Mouse (Mus musculus): Measurements from ENCODE around the gene Cdc42ep4.

The Cdc42ep4 gene

DNA sequence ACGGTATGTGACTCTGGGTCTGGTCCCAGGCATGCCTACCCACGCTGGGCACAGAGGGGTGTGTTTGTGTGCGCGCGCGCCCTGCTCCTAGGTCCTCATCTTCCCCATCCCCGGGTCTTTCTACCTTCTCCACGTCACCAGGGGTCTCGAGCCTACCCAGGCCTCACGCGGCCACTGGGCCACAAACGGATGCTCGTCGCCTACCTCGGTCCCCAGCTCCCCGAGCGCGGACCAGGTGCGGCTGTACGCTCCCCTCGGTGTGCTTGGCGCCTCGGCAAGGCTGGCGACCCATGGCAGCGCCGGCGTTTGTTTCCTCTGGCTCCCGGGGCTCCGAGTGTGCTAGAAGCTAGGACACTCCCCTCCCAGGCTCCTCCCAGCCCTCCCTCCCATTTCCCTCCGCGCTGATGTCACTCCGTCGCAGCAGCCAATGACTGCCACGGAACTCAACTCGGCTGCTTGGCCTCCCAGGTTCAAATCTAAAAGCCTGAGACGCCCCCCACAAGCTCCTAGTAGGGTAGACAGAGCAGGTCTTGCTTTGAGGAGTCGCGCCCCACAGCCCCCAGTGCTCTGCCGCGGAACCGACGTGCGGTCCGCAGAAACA lies at the start of gene Cdc42ep4:
Cdc42ep4 (minus strand) TSS at position 398 of the 601 bp plus-strand sequence.
- no peak for DNase-seq (ENCODE audit: extremely low spot score, low read depth, low spot score)

DNA sequence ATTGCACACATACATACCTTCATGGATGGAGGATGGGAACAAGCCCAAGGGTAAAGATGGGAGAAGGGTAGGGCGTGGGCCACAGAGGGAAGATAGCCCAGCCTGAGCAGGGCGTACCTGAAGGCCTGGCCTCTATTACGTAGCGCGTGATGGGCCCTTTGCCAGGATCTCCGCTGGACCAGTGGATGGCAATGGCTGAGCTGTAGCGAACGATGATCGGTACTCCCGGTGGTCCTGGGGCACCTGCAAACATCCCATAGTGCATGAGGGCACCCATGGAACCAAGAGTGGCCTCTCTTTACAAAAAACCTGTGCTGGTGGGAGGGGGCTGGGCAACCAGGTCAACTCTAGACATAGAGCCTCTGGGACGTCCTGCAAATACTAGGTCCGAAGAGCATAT lies 48.3 kb upstream of the Cdc42ep4 start:
- DNase-seq (ENCODE audit: extremely low spot score, low read depth, low spot score), result no peak

DNA sequence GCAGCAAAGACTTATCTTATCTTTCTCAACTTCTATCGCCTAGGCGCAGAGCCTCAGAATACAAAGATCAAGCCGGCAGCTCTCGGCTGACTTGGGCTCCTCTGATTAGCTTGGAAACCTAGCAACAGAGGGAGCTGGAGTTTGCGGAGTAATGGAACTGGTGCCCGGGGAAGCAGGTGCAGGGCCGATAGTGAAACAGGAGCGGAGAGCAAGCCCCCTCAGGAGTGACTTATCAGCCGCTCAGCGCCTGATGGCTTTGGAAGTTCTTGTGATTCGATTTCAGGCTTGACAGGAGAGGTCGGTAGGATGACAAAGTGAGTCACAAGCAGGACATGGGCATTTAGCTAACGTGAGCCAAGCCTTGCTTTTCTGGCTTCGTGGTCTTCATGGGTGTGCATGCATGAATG lies 47.4 kb upstream of the Cdc42ep4 start:
- DNase-seq (ENCODE audit: extremely low spot score, low read depth, low spot score), result no peak

DNA sequence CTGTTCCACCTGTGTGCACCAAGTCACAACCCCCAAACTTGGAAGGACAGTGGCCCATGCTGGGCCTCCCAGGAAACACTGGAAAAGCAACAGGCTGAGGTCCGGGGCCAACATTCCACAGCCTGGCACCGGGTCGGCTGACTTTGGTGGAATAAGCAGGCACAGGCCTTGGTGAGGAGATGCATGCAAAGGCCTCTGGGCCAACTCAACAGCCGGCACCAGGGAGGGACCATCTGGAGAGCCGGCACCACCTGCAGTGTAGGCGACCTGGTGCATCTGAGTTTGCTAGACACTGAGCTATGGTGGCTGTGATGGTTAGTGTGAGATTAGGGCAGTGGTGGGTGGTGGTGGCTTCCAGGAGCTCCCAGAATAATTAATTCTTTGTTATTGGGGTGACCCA lies 46.3 kb upstream of the Cdc42ep4 start:
- DNase-seq (ENCODE audit: extremely low spot score, low read depth, low spot score), result no peak

DNA sequence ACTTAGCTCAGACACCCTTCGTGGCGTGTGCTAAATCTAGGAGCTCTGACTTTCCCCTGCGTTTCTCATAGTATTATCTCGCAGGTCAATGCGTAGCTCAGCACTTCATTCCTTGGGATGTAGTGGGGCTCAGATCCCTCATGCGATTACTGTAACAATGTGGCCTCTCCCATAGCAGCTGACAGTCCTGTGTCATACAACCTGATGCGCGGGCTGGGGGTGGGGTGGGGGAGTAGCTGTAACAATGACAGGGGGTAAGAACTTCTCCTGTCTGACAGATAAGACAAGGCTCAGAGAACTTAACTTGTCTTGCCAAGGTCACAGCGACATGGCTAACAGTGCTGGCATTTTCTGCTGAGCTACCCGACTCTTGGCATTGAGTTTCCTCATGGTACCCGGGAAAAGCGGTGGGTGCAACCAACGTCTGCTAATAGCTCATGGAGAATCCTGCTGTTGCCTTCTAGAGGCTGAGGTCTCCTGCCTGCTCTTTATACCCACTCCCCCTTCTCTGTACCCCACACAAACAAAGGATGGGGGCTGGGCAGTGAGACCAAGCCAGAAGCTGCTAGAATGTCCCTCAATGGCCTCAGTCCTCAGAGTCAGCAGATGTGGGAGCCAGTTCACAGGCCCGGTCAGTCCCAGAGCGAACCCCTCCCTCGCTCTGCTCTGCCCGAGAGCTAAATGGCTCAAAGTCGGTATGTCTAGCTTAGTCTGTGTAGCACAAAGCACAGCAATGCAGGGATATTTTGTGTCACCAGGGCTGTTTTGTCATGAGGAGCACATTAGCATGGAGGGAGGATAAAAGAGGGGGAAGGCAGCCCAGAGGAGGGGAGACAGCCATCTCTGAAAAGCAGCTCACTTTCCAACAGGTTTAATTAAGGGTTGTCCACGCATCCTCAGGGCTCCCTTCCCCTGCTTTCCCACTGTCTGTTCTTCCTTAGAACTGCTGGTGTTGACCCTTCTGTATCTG lies 45.6 kb upstream of the Cdc42ep4 start:
- no peak for DNase-seq (ENCODE audit: extremely low spot score, low read depth, low spot score)

DNA sequence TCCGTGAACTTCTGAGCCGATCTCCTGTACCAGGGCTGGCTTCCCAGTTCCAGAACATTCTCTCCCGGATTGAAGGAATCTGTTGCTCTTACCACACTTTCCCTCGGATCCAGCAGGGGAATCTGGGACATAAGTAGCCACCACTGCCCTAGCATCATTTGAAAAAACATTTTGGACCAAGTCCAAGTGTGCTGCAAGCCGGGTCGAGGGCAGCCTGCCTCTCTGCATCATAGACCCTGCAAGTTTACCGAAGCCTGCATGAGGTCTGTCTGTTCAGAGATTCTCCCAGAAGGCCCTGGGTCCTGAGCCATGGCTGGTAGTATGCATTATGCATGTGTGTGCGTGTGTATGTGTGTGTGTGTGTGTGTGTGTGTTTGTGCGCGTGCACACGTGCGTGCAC lies 44.2 kb upstream of the Cdc42ep4 start:
- DNase-seq (ENCODE audit: extremely low spot score, low read depth, low spot score), result no peak

DNA sequence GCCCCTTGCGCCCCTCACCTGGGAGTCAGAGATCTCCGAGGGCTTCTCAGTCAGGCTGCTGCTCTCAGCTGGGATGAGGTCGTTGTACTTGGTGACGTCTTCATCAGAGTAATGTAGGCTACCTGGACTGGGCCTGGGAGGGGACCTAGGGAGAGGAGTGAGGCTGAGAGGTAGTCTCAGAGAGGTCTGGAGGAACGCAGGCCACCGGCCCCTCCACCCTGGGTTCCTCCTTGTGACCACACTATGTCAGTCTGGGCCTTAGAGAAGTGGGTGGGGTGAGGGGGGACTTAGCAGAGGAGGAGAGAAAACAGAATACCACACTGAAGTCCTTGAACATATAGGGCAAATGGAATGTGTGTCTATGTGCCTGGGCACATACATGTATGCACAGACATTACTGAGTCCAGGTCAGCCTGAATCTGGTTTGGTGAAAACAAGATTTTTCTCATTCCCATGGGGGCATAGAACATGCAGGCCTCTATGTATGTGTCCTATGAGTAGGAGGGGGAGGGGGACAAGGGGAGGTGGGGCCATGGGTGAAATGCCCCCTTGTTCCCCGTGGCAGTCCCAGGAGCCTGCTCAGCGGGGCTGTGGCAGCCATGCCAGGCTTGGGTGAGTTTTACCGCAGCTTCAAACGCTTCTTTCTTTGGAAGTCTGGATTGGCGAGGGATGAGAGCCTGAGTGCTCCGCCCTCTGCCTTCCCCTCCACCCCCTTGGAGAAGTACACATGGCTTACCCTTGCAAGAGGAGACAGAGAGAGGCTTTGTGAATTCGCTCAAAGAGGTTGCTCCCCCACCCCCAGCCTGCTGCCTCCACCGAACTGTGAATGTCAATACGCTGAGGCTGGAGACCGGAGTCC lies 39.9 kb upstream of the Cdc42ep4 start:
- no peak for DNase-seq (ENCODE audit: extremely low spot score, low read depth, low spot score)

DNA sequence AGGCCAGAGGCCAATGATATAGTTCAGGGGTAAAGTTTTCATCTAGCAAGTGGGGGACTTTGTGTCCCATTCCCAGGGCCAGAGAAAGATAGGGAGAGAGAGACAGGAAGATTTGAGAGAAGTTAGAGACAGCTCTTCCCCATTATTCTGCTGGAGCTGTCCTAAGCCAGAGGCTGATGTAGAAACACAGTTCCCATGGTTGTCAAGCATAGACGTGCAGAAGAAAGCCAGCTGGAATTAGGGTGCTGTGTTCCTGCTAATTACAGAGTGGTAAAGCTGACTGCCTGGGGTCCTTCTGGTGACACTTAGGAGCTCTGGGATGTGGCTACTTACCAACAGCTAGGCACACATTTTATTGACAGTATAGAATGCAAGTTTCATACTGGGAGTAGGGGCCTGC lies 37.4 kb upstream of the Cdc42ep4 start:
- DNase-seq (ENCODE audit: extremely low spot score, low read depth, low spot score), result no peak

DNA sequence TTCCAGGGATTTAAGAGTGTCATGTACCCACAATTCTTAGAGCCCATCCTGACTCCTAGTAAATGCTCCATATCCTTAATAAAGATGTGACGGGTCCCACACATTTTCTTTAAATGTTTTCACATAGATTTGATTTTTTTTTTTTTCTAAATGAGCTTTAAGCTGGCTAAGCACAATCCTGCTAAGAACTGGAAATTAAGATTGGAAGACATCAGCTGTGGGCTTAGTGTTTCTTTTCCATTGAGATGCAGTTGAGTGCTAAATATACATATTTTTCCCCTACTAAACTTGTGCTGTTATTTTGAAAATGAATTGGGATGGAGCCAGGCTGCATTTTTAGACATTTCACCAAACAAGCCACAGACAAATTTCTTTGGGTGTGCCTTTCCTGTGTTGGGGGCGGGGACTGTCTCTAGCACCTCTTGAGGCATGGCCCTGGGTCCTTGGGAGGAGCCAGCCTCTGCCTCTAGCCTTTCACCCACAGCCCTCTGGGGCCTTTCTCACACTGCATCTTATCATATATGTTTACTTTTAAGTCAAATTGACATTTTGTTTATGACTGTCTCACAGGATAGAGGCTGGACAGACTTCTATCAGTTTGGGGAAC lies 36.6 kb upstream of the Cdc42ep4 start:
- DNase-seq (ENCODE audit: extremely low spot score, low read depth, low spot score), result no peak

DNA sequence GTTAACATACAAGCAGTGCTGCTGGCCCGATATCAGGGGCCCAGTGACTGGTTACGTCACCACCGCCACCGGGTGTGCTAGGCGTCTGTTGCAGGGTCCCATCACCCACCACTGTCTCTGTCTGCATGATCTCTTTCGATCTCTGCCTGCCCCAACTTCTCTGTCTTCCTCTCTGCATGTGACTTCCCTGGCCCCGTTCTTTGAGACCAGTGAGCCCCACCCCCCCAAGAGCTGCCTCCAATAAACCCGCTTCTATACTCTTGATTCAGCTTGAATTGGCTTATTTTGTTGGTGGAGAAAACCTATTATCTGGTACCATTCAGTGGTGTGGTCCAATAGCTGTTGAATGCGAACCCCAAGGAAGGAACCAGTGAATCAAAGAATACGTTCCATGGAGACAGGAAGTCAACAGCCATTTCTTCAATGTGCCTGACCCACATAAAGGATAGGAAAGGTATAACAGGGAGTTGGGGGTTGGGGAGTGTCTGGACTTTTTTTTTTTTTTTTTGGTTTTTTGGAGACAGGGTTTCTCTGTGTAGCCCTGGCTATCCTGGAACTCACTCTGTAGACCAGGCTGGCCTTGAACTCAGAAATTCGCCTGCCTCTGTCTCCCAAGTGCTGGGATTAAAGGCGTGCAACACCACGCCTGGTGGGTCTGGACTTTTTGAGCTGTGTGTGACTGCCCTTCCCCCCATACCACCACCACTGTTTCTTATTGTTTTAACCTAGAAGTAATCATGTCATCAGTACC lies 35.9 kb upstream of the Cdc42ep4 start:
- DNase-seq (ENCODE audit: extremely low spot score, low read depth, low spot score), result no peak

DNA sequence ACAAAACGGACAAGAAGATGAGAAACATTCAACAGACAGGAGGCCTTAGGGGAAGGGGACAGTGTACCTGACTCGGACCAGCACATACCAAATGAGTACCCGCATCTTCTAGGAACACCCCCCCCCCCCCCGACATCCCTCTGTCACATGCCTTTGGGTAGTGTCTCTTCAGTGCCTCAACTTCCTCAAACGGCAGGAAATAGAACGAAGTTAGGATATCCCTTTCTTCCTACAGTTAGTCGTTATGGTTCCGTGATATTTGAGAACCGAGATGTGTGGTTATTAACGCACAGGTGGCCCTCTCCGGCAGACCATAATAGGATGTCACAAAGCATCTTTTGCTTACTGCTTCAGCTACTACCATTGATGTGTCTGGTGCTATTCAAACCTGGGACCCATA lies 35.3 kb upstream of the Cdc42ep4 start:
- no peak for DNase-seq (ENCODE audit: extremely low spot score, low read depth, low spot score)

DNA sequence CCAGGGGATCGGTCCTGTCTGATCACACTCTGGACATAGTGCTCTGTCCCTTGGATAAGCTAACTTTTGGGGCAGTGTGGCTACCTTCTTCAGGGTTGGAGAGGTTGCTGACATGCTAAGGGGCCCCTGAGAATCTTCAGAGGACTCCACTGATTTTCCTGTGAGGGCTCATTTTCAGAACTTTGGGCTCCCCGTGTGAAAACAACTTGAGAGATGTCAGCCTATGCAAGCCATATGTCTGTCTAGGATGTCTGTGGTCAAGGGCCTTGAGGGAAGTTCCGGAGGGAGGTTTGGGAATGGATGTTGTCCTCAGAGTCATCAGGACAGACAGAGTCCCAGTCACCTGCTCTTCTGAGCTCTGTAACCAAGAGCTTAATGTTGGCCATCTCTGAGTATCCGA lies 34.7 kb upstream of the Cdc42ep4 start:
- no peak for DNase-seq (ENCODE audit: extremely low spot score, low read depth, low spot score)

DNA sequence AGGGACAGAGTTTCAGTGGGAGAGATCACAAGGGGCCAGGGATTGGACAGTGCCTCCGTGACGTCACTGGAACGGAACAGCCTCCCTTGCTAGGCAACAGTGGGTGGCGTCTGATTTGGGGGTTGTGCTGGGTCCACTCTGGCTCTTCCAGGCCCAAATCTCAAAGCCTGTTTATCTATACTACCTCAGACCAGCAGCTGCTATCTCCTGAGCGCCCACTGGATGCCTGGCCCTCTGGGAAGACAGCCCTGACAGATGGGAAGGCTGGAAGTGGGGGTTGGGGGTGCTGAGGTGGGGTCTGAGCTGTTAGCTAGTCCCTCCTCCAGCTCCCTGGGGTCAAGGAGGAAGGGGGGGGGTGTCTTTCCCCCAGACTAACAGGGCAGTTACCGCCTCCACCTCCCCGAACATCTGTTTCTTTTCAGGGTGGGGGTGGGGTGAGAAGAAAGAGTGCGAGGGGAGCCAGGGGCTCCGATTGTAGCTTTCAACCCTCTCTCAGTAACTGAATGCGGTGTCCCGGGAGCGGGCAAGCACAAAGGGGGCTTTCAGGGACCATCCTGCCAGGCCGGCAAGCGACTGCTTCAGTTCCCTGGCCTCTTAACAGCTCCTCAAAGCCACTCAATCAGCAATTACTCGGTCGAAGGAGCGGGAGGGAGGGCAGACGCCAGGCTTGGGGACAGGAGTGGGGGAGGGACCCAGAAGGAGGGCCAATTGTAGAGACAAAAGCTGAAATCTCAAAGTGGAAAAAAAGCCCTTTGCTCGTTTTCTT lies 33.9 kb upstream of the Cdc42ep4 start:
- peak; percentile 83 for DNase-seq (ENCODE audit: extremely low spot score, low read depth, low spot score)

DNA sequence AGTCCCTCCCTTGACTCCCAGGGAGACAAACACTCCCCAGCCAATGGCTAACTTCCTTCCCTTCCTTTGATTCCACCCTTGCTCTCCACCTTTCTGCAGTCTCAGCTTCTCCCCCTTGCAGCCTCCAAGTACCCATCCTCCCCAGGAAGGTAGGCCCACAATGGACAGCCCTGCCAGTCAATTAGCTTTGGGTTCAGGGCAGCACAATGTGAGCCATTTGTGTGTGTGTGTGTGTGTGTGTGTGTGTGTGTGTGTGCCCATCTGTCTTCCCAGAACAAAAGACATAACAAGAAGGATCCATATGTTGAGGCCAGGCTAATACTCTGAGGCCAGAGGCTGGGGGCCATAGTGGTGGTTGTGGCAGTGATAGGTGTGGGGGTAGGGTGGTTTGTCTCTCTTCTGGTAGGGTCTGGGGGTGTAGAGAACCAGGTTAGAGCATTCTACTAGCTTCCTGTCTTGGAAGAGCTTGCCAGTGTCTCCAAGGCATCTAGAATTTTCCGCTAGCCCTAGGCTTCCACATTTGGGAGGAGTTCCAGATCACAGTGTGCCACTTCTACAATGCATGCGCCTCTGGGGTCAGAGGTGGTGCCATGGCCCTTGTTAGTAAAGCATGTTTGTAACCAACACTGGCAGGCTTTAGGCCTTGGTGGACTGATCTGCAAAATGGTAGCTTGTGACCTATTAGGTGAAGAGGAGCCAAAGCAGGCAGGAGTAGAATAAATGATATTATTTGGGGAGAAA lies 33.1 kb upstream of the Cdc42ep4 start:
- no peak for DNase-seq (ENCODE audit: extremely low spot score, low read depth, low spot score)

DNA sequence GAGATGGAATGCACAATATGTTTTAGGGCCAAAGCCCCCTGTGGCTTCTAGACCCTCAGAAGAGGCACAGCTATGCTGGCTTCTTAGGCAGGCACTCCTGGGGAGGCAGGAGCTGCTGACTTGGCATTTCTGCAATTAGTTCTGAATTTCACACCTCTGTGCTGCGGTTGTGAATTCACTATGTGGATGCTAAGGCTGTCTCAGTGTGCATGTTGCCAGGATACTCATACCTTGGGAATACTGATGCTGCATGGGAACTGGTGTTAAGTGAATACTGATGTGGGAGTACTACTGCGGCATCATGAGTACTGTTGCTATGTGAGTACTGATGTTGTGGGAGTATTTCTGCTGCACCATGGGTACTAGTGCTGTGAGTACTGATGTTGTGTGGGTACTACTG lies 30.8 kb upstream of the Cdc42ep4 start:
- no peak for DNase-seq (ENCODE audit: extremely low spot score, low read depth, low spot score)

DNA sequence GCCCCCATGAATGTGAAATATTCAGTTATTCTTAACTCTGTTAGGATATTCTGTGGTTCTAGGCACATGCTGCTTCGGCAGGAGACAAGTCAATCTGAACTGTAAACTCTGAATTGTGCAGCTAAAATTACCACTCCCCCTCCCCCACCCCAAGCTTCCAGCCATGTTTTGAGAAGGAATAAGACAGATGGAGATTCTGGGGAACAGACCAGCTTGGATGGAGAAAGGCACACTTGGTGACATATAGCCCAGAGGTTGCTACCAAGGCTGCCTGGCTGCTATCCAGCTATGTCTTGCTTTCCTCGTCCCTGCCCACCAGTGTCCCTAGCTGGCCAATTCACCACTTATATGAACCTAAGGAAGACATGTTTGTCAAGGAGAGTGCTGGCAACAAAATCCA lies 30.3 kb upstream of the Cdc42ep4 start:
- DNase-seq (ENCODE audit: extremely low spot score, low read depth, low spot score), result no peak

DNA sequence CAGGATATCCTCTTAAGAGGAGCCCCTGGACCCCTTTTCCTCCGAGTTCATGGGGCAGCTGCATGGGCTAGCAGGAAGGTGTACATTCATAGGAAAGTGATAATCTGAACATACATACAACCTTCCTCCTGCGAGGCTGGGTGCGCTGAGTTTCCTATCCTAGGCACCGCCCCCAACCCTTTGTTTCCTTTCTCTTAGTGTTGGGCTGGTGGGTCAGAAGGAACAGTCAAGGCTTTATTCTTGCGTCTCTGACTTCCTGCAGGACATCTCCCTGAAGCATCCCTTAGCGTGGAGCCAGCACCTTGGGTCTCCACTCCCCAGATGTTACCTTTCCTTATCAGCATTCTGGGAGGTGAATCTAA lies 28.0 kb upstream of the Cdc42ep4 start:
- no peak for DNase-seq (ENCODE audit: extremely low spot score, low read depth, low spot score)

DNA sequence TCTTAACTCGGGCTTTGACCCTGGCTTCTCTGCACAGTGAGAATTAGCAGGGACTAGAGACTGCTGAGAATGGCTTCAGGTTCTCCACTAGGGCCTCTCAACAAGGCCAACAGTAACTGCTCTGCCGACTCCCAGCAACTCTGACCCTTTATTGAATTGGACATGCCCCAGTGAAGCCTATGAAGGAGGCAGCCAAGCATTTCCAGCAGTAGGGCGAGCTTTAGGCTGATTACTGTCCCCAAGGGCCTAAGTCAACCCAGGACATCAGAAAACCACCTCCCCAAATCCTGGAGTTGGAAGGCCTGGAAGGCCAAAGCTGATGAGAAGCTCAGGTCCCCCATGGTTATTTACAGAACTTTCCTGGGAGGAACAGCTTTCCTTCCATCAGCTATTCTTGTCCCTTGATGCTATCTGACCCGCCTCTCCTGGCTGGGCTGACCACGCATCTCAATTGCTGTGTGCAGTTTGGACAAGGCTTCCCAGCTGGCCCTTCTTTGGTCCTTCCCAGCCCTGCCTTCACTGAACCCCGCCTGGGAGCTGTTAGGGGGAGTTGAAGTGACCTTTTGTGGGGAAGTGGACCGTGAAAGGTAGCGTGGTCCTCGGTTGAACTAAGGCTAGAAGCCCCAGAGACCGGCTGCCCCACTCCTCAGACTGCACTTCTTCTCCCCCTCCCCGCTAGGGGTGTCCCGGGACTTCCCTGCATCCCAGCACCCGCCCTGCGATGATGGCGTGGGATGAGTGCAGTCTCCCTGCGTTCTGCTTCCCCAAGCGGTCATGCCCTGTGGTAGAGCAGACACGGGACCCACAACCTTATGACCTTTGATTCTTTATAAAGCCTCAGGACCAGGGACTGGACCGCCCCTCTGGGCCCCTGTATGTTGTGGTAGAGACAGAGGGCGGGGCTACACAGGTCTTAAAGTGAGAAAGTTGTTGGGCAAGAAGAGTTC lies 27.3 kb upstream of the Cdc42ep4 start:
- DNase-seq (ENCODE audit: extremely low spot score, low read depth, low spot score), result no peak

Measured in hindlimb bud, embryonic 11.5 days (tissue).